Mouse (Mus musculus) embryonic facial prominence, embryonic 10.5 days (tissue): ENCODE results near the gene Exph5. TPM values are rescaled to one million over a fixed set of nuclear protein-coding genes. Genes with fewer than 3 reads are reported as not detected.

ENCODE experiments used
- DNase-seq: peaks from one replicate; pipeline ENCODE4 v3.0.0-alpha.2; 2017; ENCODE audit warnings: low spot score
- H3K27ac ChIP-seq: fragments of 300-500 bp; sonication (generic); replicated peaks from 2 replicates; pipeline ENCODE4 v1.5.1; 2016; ENCODE audit warnings: mild to moderate bottlenecking
- H3K27me3 ChIP-seq: fragments of 300-500 bp; sonication (generic); replicated peaks from 2 replicates; pipeline ENCODE4 v1.6.1; 2016; ENCODE audit warnings: low read depth, mild to moderate bottlenecking; ENCODE audit not compliant: poor library complexity, severe bottlenecking
- H3K36me3 ChIP-seq: fragments of 300-500 bp; sonication (generic); replicated peaks from 2 replicates; pipeline ENCODE4 v1.6.1; 2016; ENCODE audit warnings: mild to moderate bottlenecking, moderate library complexity
- H3K4me1 ChIP-seq: fragments of 300-500 bp; sonication (generic); 2 replicates; pipeline ENCODE4 v1.6.1; 2016
- H3K4me3 ChIP-seq: fragments of 300-500 bp; sonication (generic); 2 replicates; pipeline ENCODE4 v1.5.1; 2016; ENCODE audit warnings: mild to moderate bottlenecking, moderate library complexity
- H3K9me3 ChIP-seq: fragments of 300-500 bp; sonication (generic); 2 replicates; pipeline ENCODE4 v1.6.1; 2016; ENCODE audit warnings: mild to moderate bottlenecking
- WGBS: fragments of 180-500 bp; shearing (Covaris S2); methylation state at CpG from one replicate; pipeline ENCODE4 v1.1.7; 2016; 5-methylcytosine and 5-hydroxymethylcytosine counted together
- polyA plus RNA-seq: library from polyadenylated mRNA; unstranded; fragments of >200 nt; fragmentation: Nextera tagmentation; extraction: Ambion mirVana; gene quantifications from 2 replicates; pipeline ENCODE4 v1.2.1, GENCODE M21; 2016

Gene Exph5
- polyA plus RNA-seq, 1 experiment from 2014 or later = 1.7 TPM

- no peak for DNase-seq
- H3K36me3 ChIP-seq = no peaks in the 10 kb centered on the region
- H3K9me3 ChIP-seq = no peaks in the 10 kb centered on the region
- H3K4me3 ChIP-seq = no peak overlapping the region
- WGBS = 61% methylated on average over 4 of the region's 4 CpGs
- H3K4me1 ChIP-seq = peaks cover 13% of the 10 kb centered on the region
- H3K27ac ChIP-seq = no peak overlapping the region
- no peaks in the 10 kb centered on the region for H3K27me3 ChIP-seq
These were observed 24.1 kb downstream of the Exph5 start for GRCm38 (mm10) chr9:53325363-53326090.

GRCm38 (mm10) chr9:53328203-53328602, 26.7 kb downstream of the Exph5 start:
- no peaks in the 10 kb centered on the region for H3K27me3 ChIP-seq
- H3K36me3 ChIP-seq = no peaks in the 10 kb centered on the region
- peaks cover 13% of the 10 kb centered on the region for H3K4me1 ChIP-seq
- peaks cover 11% of the 10 kb centered on the region for H3K9me3 ChIP-seq
- 87% methylated on average over 2 of the region's 2 CpGs for WGBS
- no peak overlapping the region for H3K27ac ChIP-seq
- H3K4me3 ChIP-seq = no peak overlapping the region
- DNase-seq = no peak

DNA sequence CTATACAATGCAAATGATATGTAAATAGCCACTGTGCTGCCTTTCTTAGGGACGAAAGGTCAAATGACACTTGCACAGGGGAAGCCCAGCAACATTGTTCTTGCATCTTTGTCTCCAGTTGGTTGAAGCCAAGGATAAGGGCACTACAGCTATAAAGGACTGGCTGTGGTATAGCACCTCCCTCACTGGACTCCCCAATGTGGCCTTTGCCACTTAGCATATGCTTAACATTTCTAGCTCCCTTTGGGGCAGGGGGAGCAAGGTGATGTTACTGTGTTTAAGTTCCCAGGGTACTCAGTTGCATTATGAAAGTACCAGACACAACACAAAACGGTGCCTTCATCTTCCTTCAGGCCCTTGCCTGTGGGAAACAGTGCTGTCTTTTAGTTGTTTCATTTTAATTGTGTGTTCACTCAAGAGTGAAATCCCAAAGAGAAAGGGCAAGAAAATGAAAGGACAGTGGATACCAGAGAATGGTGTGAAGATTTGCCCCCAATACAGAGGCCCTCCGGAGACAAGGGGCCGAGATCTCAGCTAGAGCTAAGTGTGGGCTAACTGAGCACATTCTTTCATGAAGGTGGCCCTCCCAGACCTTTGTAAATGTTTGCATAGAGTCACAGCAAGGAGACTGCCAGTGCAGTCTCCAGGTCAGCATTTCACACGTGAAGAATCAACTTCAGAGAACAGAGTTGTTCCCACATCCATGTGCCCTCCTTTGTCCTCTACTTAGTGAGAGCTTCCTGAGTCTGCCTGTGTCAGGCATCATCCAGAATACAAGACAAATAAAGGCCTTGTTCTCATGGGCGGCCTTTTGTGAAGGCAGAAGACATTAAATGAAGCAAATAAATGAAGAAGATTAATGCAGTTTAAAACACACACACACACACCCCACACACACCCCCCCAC, 28.1 kb downstream of the Exph5 start:
- WGBS = 59% methylated on average over 6 of the region's 6 CpGs
- peaks cover 13% of the 10 kb centered on the region for H3K4me1 ChIP-seq
- no peak for DNase-seq
- peak overlapping the region; percentile 30; the same call in 1 of the 2 replicates for H3K27ac ChIP-seq
- H3K27me3 ChIP-seq = no peaks in the 10 kb centered on the region
- H3K36me3 ChIP-seq = no peaks in the 10 kb centered on the region
- peaks cover 11% of the 10 kb centered on the region for H3K9me3 ChIP-seq
- H3K4me3 ChIP-seq = no peak overlapping the region

GRCm38 (mm10) chr9:53330247-53330646, 28.8 kb downstream of the Exph5 start:
- peaks cover 11% of the 10 kb centered on the region for H3K9me3 ChIP-seq
- H3K4me1 ChIP-seq = peaks cover 13% of the 10 kb centered on the region
- H3K27ac ChIP-seq = no peak overlapping the region
- DNase-seq = no peak
- H3K36me3 ChIP-seq = no peaks in the 10 kb centered on the region
- H3K4me3 ChIP-seq = no peak overlapping the region
- WGBS = 83% methylated on average over 9 of the region's 9 CpGs
- H3K27me3 ChIP-seq = no peaks in the 10 kb centered on the region

DNA sequence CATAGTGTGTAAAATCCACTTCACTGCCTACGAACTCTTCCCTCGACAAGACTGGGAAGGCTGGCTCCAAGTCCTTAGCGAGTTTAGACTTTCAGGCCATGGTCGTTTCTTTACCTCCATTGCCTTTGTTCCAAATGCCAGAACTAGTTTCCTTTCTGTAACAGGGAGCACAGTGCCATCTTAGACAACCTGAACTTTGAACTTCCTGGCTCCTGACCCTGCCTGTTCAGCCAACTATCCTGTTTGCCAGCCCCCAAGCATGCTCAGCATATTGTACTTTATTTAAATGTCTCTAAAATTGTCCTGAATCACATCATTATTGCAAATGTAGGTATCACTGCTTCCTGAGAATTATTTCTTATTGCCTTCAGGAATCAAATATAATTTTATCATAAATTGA, 32.0 kb downstream of the Exph5 start:
- Histone ChIP-seq H3K27me3 (no peaks in the 10 kb centered on the region), H3K4me3 (no peak overlapping the region), H3K9me3 (peaks cover 11% of the 10 kb centered on the region), H3K36me3 (no peaks in the 10 kb centered on the region), H3K27ac (no peak overlapping the region), H3K4me1 (peaks cover 9% of the 10 kb centered on the region)
- no peak for DNase-seq
- WGBS = 69% methylated on average over 4 of the region's 4 CpGs

GRCm38 (mm10) chr9:53335131-53335530, 33.7 kb downstream of the Exph5 start:
- WGBS = 87% methylated on average over 3 of the region's 3 CpGs
- H3K27me3 ChIP-seq = no peaks in the 10 kb centered on the region

GRCm38 (mm10) chr9:53339603-53340002, 38.1 kb downstream of the Exph5 start:
- no peak overlapping the region for H3K27ac ChIP-seq
- peaks cover 16% of the 10 kb centered on the region for H3K27me3 ChIP-seq
- DNase-seq = no peak
- H3K9me3 ChIP-seq = no peaks in the 10 kb centered on the region
- H3K4me3 ChIP-seq = no peak overlapping the region
- H3K4me1 ChIP-seq = peaks cover 9% of the 10 kb centered on the region
- 80% methylated on average over 7 of the region's 7 CpGs for WGBS
- H3K36me3 ChIP-seq = no peaks in the 10 kb centered on the region

More at GRCm38 (mm10) chr9:53335131-53335530, 33.7 kb downstream of the Exph5 start:
- no peaks in the 10 kb centered on the region for H3K36me3 ChIP-seq
- no peak for DNase-seq
- H3K4me1 ChIP-seq = no peaks in the 10 kb centered on the region
- peaks cover 11% of the 10 kb centered on the region for H3K9me3 ChIP-seq
- no peak overlapping the region for H3K4me3 ChIP-seq
- no peak overlapping the region for H3K27ac ChIP-seq

DNA sequence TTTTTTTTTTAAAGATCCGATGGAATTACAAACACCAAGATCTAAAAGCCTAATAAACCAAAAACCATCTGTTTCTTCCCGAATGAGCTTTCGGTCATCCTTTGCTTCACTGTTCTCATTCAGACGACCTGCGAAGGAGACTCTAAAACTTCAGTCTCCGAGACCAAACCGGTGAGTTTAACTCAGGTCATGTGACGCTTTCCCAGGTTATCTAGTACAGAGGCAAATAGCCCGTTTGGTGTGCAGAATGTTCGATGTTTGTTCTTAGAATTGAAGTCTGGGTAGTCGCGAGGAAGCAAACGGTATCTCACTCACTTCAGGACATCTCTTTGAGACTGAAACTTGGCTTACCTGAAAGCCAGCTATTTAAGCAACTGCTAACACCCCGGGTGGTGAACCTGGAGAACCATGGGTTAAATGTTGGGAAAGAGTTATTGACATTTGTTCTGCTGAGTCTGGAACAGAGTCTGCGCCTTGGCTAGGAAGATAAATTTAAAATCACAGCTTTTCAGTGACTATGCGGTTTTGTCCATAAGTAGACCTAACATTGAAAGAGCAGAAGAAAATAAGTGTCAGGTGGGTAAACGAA, 39.0 kb downstream of the Exph5 start:
- H3K4me3 ChIP-seq = peak overlapping the region; percentile 54
- no peaks in the 10 kb centered on the region for H3K9me3 ChIP-seq
- peaks cover 9% of the 10 kb centered on the region for H3K4me1 ChIP-seq
- no peak overlapping the region for H3K27ac ChIP-seq
- DNase-seq = no peak
- WGBS = 51% methylated on average over 17 of the region's 17 CpGs
- H3K36me3 ChIP-seq = no peaks in the 10 kb centered on the region
- H3K27me3 ChIP-seq = peaks cover 16% of the 10 kb centered on the region

DNA sequence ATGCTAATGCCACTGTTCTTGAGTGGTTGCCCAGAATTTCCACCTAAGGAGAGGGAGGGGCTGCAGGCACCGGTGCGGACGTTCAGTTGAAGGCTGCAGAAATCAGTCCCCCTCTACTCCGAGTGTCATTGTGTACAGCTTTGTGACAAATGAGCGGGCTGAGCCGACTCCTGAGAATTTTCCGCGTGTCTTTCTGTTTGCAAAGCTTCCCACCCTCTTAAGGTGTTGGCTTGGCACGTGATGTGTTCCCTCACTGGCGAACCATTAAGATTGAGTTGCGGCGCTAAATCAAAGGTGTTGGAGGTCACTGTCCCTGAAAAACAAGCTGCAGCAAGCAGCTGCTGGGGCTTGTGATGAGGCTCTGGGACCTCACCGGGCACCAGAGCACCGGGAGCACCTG, 39.5 kb downstream of the Exph5 start:
- no peaks in the 10 kb centered on the region for H3K9me3 ChIP-seq
- no peak overlapping the region; the same call in 1 of the 2 replicates for H3K27ac ChIP-seq
- peaks cover 9% of the 10 kb centered on the region for H3K4me1 ChIP-seq
- no peaks in the 10 kb centered on the region for H3K36me3 ChIP-seq
- WGBS = 16% methylated on average over 14 of the region's 14 CpGs
- peak overlapping the region; percentile 54 for H3K4me3 ChIP-seq
- peaks cover 16% of the 10 kb centered on the region for H3K27me3 ChIP-seq
- peak; percentile 42 for DNase-seq

DNA sequence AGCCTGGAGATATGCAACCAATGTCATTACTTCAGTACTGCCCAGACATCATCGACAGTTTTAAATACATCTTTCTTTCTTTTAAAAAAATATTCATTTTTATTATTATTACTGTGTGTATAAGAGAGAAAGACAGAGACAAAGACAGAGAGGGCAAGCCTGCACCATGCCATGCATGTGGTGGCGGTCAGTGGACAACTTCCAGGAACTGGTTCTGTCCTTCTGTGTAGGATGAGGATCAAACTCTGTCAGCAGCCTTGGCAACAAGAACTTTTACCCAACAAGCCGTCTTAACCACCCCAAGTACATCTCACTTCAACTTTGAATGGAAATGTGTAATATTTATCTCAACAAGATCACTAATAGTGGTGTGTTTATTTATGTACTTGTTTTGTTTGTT, 40.5 kb downstream of the Exph5 start:
- Histone ChIP-seq H3K9me3 (no peaks in the 10 kb centered on the region), H3K27ac (no peak overlapping the region), H3K27me3 (peaks cover 16% of the 10 kb centered on the region), H3K36me3 (no peaks in the 10 kb centered on the region), H3K4me3 (no peak overlapping the region), H3K4me1 (peaks cover 9% of the 10 kb centered on the region)
- WGBS = 84% methylated on average over 3 of the region's 3 CpGs
- no peak for DNase-seq

GRCm38 (mm10) chr9:53344646-53345432, 43.4 kb downstream of the Exph5 start:
- WGBS = 93% methylated on average over 9 of the region's 9 CpGs
- peaks cover 9% of the 10 kb centered on the region for H3K4me1 ChIP-seq
- no peak for DNase-seq
- H3K27ac ChIP-seq = no peak overlapping the region
- H3K9me3 ChIP-seq = no peaks in the 10 kb centered on the region
- no peak overlapping the region for H3K4me3 ChIP-seq
- no peaks in the 10 kb centered on the region for H3K36me3 ChIP-seq
- H3K27me3 ChIP-seq = peaks cover 16% of the 10 kb centered on the region

- 80% methylated on average over 3 of the region's 3 CpGs for WGBS
- Histone ChIP-seq H3K4me1 (peaks cover 5% of the 10 kb centered on the region), H3K9me3 (no peaks in the 10 kb centered on the region), H3K27me3 (peaks cover 11% of the 10 kb centered on the region), H3K4me3 (no peak overlapping the region), H3K36me3 (no peaks in the 10 kb centered on the region), H3K27ac (no peak overlapping the region)
- DNase-seq = no peak
These were observed 44.3 kb downstream of the Exph5 start for GRCm38 (mm10) chr9:53345728-53346127.
